Mouse (Mus musculus): ENCODE results near the gene Prkcd. TPM values are rescaled to one million over a fixed set of nuclear protein-coding genes. Genes with fewer than 3 reads are reported as not detected.
A peak's percentile ranks its signal among the peaks of the same experiment; 100 is the strongest.

The Prkcd gene
- 10 to 100 TPM; 32.5 to 37.2 TPM for polyA plus RNA-seq (2017; shearing (Covaris generic))

GRCm38 (mm10) chr14:30625856-30626726, at the start of gene Prkcd:
Gene Prkcd (minus strand): TSS chr14:30626210.
- peak; percentile 77 for ATAC-seq

DNA sequence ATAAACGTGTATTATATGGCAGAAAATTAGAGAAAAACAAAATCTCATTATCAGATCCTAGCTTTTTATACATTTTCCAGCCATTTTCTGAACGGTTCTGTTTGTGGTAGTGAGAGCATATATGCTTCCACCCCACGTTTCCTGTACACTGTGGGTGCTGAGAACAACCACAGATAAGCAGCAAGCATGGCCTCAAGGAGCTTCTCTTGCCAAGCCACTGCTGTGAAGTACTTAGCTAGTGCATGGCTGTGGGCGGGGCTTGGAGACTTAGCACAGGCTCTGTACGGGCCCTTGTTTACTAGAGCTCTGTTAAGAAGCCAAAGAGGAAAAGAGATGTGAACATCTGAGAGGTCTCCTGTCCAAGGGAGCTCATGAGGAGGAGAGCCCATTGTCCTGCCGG, 48.9 kb upstream of the Prkcd start:
- peak; percentile 80 for ATAC-seq

DNA sequence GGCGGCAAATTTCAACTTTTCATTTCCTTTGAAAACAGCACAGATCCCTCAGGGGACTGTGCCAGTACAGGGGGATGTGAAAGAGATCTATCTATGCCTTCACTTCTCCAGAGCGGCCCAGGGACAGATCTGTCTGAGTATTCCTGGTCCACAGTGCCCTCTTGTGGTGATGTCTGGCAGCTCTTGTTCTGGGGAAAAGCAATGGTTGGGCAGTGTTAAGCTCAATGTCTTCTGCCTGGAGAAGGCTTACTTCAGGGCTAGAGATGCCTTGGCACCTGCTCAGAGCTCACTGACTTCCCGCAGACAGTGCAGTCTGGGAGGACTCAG, 45.9 kb upstream of the Prkcd start:
- ATAC-seq, result peak; percentile 83

- ATAC-seq, result no peak
Measured at GRCm38 (mm10) chr14:30671095-30671985, 45.3 kb upstream of the Prkcd start.

DNA sequence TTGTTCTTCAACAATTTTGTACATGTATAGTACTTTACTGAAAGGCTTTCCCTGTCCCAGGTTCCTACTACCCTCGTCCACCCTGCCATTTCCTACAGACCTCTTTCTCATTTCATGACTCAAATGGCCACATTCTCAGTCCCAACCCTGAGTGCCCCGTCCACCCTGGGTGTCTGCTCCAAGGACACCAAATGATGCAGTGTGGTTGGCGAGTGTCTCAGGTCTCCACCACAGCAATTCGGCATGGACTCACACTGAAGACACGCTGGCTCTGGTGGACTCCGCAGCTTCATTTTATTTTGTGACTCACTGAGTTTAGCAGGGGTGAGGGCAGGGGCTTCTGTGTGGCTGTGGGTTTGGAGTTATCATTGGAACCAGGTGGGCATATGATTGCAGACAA, 44.2 kb upstream of the Prkcd start:
- no peak for ATAC-seq

DNA sequence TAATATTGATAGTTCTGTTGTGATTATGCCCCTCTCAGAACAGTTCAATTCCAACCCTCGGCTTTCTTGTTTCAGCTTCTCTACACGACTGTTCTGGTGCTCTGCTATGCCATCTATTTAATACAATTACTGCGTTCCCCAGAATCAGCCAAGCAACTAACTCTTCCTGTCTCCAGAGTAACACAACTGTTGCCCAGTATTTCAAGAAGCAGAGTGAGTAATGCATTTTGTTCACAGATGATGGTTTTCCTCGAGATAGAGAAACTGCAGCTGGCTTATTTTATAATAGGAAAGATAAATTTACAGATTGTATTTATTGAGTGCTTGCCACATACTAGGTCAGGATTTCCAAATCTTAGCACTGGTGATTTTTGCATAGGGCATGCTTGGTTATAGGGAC, 40.6 kb upstream of the Prkcd start:
- ATAC-seq, result no peak

DNA sequence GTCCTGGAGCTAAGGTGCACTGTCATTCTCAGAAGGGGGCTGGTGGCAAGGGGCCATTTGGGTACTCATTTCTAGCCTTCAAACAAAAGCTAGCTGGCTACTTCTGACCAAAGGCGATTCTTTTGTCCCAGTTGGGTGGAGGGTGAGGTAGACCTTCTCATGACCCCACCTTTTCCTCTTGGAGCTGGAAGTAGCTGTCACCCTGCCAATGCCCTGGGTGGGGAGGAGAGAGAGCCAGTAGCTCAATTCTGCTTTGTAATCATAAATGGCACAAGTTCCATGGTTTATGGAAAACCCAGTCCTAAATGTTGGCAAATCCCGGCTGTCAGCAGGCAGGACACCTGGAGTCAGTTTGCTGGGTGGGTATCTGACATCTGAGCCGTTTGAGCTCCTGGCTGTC, 40.1 kb upstream of the Prkcd start:
- ATAC-seq, result no peak

DNA sequence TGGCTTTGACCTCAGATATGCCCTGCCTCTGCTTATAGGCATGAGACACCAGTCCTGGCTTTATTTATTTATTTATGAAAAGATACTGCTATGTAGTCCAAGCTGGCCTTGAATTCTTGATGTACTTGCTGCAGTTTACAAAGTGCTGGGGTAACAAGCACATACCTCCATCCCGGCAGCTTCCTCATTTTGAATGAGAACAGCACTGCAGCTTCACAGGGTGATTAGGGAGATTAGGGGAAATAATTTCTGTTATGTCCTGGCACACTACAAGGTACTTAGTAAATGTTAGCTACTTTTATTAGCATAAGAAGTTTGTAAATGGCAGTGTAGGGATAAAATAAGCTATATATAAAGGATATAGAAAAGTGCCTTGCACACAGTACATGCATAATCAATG, 29.5 kb upstream of the Prkcd start:
- ATAC-seq, result no peak

DNA sequence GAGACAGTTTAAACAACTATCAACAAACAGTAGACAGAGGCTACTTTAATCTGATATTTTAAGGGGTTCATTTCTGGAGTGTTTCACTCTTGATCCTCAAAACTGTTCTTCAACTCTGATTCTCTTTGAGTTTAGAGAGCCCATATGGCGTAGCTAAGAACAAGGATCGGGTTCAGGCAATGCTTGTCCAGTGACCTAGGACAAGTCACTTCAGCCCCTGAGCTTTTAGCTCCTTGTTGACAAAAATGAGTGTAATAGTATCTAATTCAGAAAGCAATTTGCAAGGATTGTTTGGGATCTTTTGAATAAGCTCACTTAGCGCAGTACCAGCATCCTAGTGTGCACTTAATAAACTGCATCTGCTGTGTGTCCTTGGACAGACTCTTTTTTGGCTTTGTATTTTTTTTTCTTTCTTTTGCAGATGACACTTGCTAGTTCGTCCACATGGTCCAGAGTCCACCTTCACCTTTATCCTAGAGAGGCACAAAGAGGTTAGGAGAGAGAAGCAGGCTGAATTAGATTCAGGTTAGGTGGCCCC, 28.8 kb upstream of the Prkcd start:
- no peak for ATAC-seq

DNA sequence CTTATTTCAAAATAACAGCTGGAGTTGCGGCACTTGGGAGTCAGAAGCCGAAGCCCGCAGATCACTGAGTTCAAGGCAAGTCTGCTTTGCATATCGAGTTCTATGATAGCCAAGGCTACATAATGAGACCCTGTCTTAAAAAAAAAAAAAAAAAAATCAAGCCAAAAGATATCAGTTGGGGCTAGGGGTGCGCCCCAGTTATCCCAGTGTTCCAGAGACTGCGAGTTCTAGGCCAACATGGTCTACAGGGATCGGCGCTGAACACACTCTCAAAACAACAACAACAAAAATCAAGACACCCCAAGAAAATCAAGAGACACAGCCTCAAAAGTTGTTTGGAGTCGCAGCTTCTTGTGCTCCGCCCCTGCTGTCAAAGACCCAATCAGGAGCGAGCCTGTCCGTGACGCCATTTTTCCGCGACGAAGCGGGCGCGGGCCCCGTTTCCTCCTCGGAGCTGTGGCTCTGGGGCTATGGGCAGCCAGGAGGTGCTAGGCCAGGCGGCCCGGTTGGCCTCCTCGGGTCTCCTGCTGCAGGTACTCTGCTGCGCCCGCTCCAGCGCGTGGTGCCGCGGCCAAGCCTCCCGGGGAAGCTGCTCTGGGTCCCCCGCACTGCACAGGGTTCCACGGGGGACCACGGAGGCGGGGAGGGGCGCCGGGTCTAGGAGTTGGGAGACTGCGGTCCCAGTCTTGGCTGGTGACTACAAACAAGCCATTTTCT, 28.1 kb upstream of the Prkcd start, which contains the start of gene Rft1:
Gene Rft1, plus strand, starts transcription at position 418 of the 717 bp plus-strand sequence.
- ATAC-seq, result peak; percentile 99

- no peak for ATAC-seq
Measured at GRCm38 (mm10) chr14:30650969-30651368, 25.0 kb upstream of the Prkcd start.

DNA sequence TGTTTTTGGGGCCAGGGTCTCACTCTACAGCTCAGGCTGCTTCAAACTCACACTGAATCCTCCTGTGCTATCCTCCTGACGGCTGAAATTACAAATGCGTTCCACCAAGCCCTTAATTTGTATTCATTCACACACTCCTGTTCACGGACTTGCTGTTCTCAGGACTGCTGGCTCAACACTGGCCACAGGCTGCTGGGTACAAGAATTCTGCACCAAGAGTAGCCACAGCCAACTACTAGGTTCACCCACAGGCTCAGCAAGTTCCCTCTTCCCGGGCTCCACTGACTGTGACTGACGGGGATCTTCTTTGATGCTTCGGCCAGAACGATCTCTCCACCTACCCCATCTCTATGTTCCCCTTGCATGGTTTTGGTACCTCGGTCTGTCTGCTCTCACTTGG, 23.7 kb upstream of the Prkcd start:
- no peak for ATAC-seq

- no peak for ATAC-seq
Measured at GRCm38 (mm10) chr14:30648478-30648877, 22.5 kb upstream of the Prkcd start.

- no peak for ATAC-seq
Measured at GRCm38 (mm10) chr14:30646486-30646885, 20.5 kb upstream of the Prkcd start.

DNA sequence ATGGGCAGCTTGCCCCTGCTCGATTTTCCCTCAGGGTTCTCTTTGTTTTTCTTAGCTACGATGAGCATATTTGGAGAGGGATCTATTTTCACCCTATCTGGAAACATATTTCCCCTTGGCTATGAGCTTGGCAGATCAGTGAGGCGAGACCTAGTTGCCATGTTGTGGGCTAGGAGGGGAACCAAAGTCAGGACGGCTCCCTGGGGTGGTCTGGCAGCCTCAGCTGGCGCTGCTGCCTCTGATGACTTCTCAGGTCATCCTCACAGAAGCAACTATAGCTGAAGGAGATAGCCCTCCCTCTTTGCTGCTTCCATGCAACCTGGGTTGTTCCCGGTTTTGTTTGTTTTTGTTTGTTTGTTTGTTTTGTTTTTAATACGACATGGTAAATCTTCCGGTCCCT, 19.1 kb upstream of the Prkcd start:
- no peak for ATAC-seq

GRCm38 (mm10) chr14:30644026-30644425, 18.0 kb upstream of the Prkcd start:
- ATAC-seq, result no peak

- ATAC-seq, result no peak
Measured at GRCm38 (mm10) chr14:30641748-30642147, 15.7 kb upstream of the Prkcd start.

DNA sequence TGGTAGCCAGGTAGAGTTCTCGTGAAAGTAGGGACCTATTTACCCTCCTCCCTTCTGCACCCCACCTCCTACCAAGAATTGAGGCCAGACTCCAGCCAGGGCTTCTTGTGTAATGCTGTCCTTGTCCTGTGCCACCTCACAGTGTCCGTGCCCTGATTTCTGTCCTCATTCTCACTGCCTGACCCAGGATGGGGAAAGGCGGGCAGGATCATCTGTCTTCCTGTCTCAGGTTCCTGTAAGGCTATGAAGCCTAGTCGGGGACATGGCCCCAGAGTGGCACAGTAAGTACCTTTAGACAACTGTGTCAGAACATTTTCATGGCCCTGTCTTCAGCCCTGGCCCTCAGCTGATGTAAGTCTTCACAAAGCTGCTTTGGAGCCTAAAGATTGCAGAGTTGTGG, 12.7 kb upstream of the Prkcd start:
- no peak for ATAC-seq

GRCm38 (mm10) chr14:30638009-30638408, 12.0 kb upstream of the Prkcd start:
- ATAC-seq, result no peak

GRCm38 (mm10) chr14:30637087-30637486, 11.1 kb upstream of the Prkcd start:
- ATAC-seq, result no peak

- ATAC-seq, result no peak
Measured at GRCm38 (mm10) chr14:30636499-30636898, 10.5 kb upstream of the Prkcd start.

- ATAC-seq, result no peak
Measured at GRCm38 (mm10) chr14:30635219-30635910, 9.4 kb upstream of the Prkcd start.
